Mouse (Mus musculus) common myeloid progenitor, adult 5-6 weeks (primary cell): Measurements from ENCODE around the gene Nfic. TPM values are rescaled to one million over a fixed set of nuclear protein-coding genes. Genes with fewer than 3 reads are reported as not detected.

Source experiments
- ATAC-seq: replicated peaks from 2 replicates; pipeline ENCODE4 v1.8.0; 2016; ENCODE audit warnings: low read depth, mild to moderate bottlenecking, moderate TSS enrichment, inconsistent platforms; ENCODE audit not compliant: poor library complexity, severe bottlenecking
- total RNA-seq: library from RNA; stranded (forward); fragments of 200-1000, 187-1606 nt; gene quantifications from 2 replicates; pipeline ENCODE4 v1.2.3, GENCODE M21; 2017

Nfic gene
- total RNA-seq: 13.7 and 18.2 TPM in 2 replicates

- ATAC-seq: no peak
Observed at GRCm38 (mm10) chr10:81455181-81455895, at the start of gene Nfic. TSS of gene Nfic (minus strand) at chr10:81455635.

- peak; percentile 45 for ATAC-seq
Observed at GRCm38 (mm10) chr10:81502658-81503057, 47.2 kb upstream of the Nfic start.

- no peak for ATAC-seq
Observed at GRCm38 (mm10) chr10:81501863-81502262, 46.4 kb upstream of the Nfic start.

- ATAC-seq: no peak
Observed at GRCm38 (mm10) chr10:81500032-81500431, 44.6 kb upstream of the Nfic start, which contains the start of gene S1pr4. TSS of gene S1pr4 (minus strand) at chr10:81500132.

- ATAC-seq: peak; percentile 15
Observed at GRCm38 (mm10) chr10:81499250-81499901, 43.9 kb upstream of the Nfic start.

- ATAC-seq: peak; percentile 19
Observed at GRCm38 (mm10) chr10:81498316-81499249, 43.1 kb upstream of the Nfic start.

- peak; percentile 36 for ATAC-seq
Observed at GRCm38 (mm10) chr10:81497401-81498270, 42.2 kb upstream of the Nfic start.

GRCm38 (mm10) chr10:81496969-81497368 lies 41.5 kb upstream of the Nfic start:
- no peak for ATAC-seq

GRCm38 (mm10) chr10:81496264-81496901 lies 40.9 kb upstream of the Nfic start, which contains the start of gene Ncln:
TSS of gene Ncln (minus strand) at chr10:81496392.
- peak; percentile 74 for ATAC-seq

GRCm38 (mm10) chr10:81495616-81496263 lies 40.3 kb upstream of the Nfic start:
- ATAC-seq: no peak

GRCm38 (mm10) chr10:81495151-81495550 lies 39.7 kb upstream of the Nfic start:
- no peak for ATAC-seq

GRCm38 (mm10) chr10:81494260-81495041 lies 39.0 kb upstream of the Nfic start:
- no peak for ATAC-seq

- ATAC-seq: no peak
Observed at GRCm38 (mm10) chr10:81493601-81494220, 38.3 kb upstream of the Nfic start.

GRCm38 (mm10) chr10:81492606-81493240 lies 37.3 kb upstream of the Nfic start:
- ATAC-seq: no peak

GRCm38 (mm10) chr10:81491018-81491417 lies 35.6 kb upstream of the Nfic start:
- no peak for ATAC-seq

GRCm38 (mm10) chr10:81489941-81490340 lies 34.5 kb upstream of the Nfic start:
- no peak for ATAC-seq

- no peak for ATAC-seq
Observed at GRCm38 (mm10) chr10:81488081-81488480, 32.6 kb upstream of the Nfic start.
